Mouse (Mus musculus) granulocyte monocyte progenitor cell, adult 5-6 weeks (primary cell): ENCODE measurements around the gene Papss2. TPM values are rescaled to one million over a fixed set of nuclear protein-coding genes. Genes with fewer than 3 reads are reported as not detected.

Source experiments
- ATAC-seq: replicated peaks from 2 replicates; pipeline ENCODE4 v1.8.0; 2016; ENCODE audit warnings: mild to moderate bottlenecking, moderate TSS enrichment, inconsistent platforms; ENCODE audit not compliant: poor library complexity, severe bottlenecking
- total RNA-seq, 2 experiments: library from RNA; stranded (forward) in 1 of 2; stranded (reverse) in 1 of 2; fragments of 200-712, 200-1000 nt in 1 of 2; fragments of >200 nt in 1 of 2; fragmentation: Nextera tagmentation in 1 of 2; gene quantifications; 2 replicates each; pipeline ENCODE4 v1.2.3; 2014 to 2017

Gene Papss2
- 45.0 and 49.3 TPM in 2 replicates for total RNA-seq (2014; fragmentation: Nextera tagmentation)
- 28.9 and 29.5 TPM in 2 replicates for total RNA-seq (2017)

DNA sequence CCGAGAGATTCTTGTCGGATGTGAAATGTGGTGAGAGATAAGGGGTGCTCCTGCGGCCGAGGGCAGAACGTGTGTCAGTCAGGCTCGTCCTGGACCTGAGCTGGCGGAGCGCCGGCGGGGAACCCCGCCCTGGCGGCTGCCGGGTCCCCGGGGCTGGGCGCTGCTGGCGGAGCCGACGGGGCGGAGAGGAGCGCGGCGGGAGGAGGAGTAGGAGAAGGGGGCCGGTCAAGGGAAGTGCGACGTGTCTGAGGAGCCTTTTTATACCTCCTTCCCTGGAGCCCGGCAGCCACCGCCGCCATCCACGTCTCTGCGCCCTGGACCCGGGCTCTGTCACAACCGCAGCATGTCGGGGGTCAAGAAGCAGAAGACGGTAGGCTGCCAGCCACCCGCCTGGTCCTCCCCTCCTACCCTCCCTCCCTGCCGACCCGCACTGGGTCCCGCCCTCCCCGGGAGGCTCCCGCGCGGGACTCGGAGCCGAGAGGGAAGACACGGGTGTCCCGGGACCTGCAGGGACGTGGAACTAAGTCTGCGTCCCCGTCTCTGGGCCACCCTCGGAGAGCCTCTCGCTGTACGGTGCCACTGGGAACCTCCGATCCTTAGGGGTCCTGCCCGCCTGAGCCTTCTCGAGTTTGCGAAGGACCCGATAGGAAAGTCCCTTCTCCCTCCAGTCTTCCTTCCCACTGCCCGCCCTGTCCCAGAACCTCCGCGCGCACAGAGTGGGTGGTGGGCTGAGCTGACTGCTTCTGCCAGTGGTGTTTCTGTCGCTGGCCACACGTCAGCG is at the start of gene Papss2:
Gene Papss2 (plus strand): TSS at position 285 of the 781 bp plus-strand sequence.
- ATAC-seq, result peak; percentile 90

DNA sequence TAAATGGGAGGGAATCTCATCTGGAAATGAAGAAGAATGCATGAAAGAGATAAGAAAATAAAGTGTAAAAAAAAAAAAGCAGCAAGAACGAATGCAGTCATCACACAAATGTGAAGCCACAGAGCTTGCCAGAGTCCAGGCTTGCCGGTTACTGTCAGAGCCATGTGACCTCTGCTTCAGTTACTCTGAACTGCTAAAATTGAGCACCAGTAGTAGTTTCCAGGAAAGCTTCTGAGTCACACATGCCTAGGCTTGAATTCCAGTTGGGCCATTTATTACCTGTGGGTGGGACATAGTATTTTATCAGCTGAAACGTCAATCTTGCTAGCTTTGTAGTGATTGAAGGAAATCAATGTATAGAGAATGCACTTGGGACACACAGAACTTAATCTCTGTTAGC is 48.2 kb upstream of the Papss2 start:
- no peak for ATAC-seq

DNA sequence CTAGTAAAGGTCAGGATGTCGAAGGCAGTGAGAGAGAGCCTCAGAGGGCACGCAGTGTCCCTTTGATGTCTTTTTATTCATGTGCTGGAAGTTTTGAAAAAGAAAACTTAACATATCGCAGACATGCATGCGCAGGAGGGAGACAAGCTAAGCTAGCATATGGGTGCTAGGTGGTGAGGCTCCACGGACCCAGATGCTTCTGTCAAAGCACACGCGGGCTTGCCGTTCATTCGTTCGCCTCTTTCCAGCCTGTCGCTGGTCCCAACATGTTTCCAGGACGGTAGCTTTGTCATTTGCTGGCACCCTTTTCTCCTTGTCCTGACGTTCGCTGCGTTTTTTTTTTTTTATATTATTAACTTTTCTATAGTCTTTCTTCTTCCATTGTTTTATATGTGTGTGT is 47.4 kb upstream of the Papss2 start:
- ATAC-seq, result no peak

- no peak for ATAC-seq
These were observed 45.1 kb upstream of the Papss2 start for GRCm38 (mm10) chr19:32550446-32550845.

GRCm38 (mm10) chr19:32551442-32551841 is 44.1 kb upstream of the Papss2 start:
- no peak for ATAC-seq

DNA sequence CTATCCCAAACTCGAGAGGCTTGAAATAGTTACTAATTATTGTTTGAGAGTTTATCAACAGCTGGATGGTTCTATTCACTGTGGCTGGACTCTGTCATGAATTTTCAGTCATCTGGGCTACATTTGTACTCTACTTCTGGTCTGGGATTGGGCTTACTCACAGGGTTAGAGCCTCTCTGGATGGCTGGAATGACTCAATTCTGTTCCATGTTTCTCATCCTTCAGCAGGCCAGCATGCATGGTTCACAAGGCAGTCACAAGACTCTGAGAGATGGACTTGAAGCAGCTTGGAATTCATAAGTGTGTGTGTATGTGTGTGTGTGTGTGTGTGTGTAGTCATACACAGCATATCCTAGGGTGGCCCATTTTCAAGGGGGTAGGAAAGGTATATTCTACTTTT is 43.5 kb upstream of the Papss2 start:
- no peak for ATAC-seq

- peak; percentile 68 for ATAC-seq
These were observed 42.3 kb upstream of the Papss2 start for GRCm38 (mm10) chr19:32553310-32553709.

DNA sequence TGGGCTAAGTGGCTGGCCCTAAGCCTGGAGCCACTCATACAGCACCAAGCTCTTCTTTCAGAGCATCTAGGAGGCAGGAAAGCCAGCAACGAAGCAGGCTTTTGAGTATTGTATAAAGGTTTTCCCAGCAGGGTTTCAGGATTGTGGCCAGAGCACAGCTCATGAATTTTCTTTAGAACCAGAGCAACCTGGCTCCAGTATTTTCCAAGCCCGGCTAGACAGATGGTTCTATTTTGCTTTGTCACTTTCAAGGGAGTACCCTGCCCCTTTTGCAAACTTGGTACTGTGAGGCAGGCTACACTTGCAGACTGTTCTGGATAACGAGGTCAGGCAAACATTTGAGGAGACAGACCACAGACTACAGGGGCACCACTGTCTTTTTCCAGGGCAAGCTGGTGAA is 40.3 kb upstream of the Papss2 start:
- no peak for ATAC-seq

DNA sequence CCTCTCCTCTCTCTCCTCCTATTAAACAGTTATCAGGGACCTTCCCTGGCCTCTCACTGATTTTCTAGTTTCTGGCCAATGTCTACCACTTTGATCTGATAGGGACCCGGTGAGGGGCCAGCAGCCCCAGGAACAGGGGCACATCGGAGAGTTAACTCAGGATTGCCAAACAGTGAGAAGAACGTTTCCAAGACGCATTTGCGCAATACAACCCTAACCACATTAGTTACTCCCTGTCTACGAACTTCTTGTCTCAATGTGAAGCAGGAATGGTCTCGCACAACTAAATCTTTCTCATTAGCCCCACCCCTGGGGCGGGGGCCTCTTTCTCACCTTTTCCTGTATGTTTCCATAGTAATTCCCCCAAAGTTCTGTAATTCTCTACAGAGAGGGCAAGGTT is 28.6 kb upstream of the Papss2 start:
- ATAC-seq, result peak; percentile 98

DNA sequence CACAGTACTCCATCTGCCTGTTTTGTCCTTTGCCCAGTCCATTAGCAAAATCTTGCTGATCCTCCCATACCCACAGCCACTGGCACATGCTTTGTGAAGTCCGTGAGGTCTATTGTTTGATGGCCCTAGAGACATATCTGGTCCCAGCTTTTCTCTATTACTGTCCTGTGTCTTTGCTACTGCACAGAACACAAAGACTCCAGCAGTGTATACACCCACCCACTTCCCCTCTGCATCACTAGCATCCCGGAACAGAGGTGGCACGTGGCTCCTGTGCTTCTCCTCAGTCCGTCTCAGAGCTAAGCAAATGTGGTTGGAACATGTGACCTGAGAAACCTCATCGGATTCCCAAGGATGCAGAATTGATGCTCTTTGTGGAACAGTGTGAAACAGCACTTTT is 28.1 kb upstream of the Papss2 start:
- peak; percentile 80 for ATAC-seq

DNA sequence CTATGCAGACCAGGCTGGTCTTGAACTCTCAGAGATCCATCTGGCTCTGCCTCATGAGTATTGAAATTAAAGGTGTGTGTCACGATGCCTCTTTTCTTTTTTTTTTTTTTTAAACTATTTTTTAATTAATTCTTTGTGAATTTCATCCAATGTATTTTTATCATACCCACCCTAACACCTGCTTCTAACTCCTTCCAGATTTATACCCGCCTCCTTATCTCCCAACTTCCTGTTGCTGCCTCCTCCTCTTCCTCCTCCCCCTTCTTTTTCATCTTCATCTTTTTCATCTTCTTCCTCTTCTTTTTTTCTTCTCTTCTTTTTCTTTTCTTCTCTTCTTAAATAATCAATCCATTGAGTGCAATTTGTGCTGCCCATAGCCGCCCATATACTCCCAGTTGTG is 27.1 kb upstream of the Papss2 start:
- no peak for ATAC-seq

- no peak for ATAC-seq
These were observed 26.5 kb upstream of the Papss2 start for GRCm38 (mm10) chr19:32568961-32569653.

DNA sequence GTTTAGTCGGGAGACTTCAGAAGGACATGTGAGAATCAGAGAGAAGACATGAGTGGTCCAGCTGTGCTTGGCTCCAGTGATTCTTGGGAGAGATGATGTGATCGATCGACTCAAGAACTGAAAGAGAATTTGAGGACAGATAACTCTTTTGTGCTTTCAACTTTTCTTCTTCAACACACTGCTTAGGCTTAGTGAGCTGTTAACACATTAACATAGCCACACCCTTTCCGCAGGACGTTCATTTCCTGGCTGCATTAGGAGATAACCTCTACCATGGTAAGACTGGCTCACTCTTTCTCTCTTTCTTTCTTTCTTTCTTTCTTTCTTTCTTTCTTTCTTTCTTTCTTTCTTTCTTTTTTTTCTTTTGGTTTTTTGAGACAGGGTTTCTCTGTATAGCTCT is 25.9 kb upstream of the Papss2 start:
- ATAC-seq, result no peak

DNA sequence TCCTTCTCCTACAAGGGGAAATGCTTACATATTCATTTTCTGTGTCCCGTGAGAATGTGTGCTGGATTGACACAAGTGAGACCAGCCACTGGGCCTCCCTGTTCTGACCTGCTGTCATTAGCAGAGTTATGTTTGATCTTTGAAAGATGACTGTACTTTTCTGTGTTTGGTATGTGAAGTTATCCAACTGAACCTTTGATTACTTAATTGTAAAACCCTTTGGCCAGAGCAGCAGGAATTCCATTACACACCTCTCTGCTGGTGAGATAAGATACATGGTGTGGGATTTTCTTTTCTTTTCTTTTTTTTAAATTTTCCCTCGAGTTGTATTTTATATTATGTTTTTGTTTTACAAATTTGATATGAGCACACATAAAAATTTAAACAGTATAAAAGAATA is 23.4 kb upstream of the Papss2 start:
- ATAC-seq, result no peak

GRCm38 (mm10) chr19:32573259-32573658 is 22.3 kb upstream of the Papss2 start:
- ATAC-seq, result no peak

DNA sequence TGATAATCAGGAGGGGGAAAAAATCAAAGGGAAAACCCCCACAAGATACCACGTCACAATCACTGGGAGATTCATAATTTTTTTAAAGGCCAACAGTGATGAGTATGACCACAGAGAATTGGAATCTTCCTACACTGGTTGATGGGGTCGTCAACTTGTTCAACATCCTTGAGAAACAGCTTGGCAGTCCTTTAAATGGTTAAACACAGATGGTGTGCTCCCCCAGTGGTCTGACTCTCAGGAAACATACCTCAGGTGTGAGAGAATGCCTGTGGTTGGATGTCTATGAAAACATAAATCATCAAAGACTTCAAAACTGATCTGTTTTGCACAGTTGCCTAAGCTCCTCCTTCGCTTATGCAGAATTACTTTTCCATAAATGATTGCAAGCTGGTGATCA is 20.7 kb upstream of the Papss2 start:
- no peak for ATAC-seq

DNA sequence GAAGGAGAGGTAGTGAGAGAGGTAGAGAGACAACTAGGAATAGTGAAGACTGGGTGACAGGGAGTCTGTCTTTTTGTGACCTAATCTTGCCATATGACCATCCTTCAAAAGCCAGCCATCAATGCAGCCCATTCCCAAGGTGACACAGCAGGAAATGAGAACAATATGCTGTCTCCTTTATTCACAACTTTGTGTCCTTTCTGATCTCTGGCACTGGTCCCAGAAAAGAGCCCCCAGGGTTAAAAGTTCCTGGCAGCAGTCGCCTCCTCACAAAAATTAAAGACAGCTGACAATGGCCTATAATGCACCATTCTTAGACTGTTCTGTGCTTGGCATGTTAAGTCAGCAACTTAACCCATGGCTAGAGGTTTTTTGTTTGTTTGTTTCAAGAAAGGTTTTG is 17.8 kb upstream of the Papss2 start:
- no peak for ATAC-seq

DNA sequence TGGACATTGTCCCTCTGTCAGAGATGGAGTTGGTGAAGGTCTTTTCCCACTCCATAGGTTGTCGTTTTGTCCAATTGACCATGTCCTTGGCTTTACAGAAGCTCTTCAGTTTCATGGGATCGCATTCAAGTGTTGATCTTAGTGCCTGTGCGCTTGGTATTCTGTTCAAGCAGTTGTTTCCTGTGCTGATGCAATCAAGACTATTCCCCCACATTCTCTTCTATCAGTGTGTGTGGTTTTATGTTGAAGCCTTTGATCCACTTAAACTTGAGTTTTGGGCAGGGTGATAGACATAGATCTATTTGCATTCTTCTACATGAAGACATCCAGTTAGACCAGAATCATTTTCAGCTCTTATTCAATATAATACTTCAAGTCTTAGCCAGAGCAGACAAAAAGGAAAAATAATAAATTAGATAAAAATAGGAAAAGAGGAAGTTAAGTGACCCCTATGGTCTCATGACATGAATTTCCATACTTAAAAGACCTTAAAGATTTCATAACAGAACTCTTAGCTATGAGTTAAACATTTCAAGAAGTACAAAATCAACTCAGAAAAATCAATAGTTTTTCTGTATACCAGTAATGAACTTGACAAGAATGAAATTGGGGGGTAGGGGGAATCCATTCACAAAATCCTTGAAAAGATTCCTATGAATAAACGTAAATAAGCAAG is 12.4 kb upstream of the Papss2 start:
- ATAC-seq, result peak; percentile 90

DNA sequence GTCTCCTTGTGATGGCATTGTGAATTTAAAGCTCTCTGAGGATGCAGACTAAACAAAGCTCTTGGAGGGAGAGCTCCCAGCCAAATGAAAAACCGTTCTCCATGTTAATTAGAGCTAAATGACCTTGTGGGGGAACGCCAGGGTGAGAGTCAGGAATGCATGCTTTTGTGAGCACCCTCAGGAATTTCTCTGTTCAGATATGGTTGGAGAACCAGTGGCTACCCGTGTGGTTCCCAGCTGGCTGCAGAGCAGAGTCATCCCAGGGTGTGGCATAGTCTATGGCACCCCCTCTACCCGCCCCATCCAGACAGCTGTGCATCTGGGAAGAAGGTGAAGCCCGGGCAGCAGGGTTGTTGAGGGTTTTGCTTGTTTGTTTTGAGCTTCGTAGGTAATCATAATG is 7.9 kb upstream of the Papss2 start:
- ATAC-seq, result no peak

- ATAC-seq, result no peak
These were observed 2.8 kb upstream of the Papss2 start for GRCm38 (mm10) chr19:32592749-32593148.

DNA sequence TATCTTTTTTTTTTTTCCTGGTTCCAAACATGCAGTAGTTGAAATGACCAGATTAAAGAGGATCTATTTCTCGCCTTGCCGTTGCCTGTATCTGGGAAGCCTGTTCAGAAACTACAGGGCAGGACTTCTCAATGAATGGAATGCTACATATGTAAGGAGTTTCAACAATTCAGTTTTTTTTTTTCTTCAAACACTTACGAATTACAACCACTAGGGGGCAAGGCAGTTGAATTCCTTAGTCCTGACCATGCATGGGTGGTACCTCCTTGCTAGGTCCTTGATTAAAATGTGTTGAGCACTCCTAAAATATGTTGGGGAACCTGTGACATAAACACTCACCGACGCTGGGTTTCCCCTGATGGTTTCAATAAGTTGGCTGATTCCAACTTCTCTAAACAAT is 1.7 kb upstream of the Papss2 start:
- ATAC-seq, result peak; percentile 26; the same call in 1 of the 2 replicates
